In genomic region chr12:16877679-16878078, GRCm38 (mm10) we compare ENCODE assay signal across 14 mouse cellular contexts. TPM values are rescaled to one million over a fixed set of nuclear protein-coding genes. Genes with fewer than 3 reads are reported as not detected.
DNase-seq lines count a peak whose midpoint lies in the region; ATAC-seq and TF ChIP-seq lines count a peak whose summit lies in the region.
"Had no signal": no experiment of that assay in that cellular context is flagged by ENCODE, and none has a peak within 500 bp of the region (broad histone marks: within the 10 kb centered on the region; RNA-seq: fewer than 3 reads in every experiment).

No protein-coding gene starts in this region.

- H3K4me3 ChIP-seq in layer of hippocampus, adult 2 months: no peak overlapping the region
- H3K4me3 ChIP-seq in intestine, embryonic 16.5 days (ENCODE audit: low read length): no peak overlapping the region
- H3K4me3 ChIP-seq: hindbrain, embryonic 12.5 days; midbrain, embryonic 15.5 days had no signal

- no peaks in the 10 kb centered on the region for H3K9me3 ChIP-seq in intestine, embryonic 16.5 days (ENCODE audit: control insufficient read depth, low read length)
- H3K9me3 ChIP-seq: hindbrain, embryonic 12.5 days; midbrain, embryonic 15.5 days had no signal

- no peak overlapping the region for H3K4me2 ChIP-seq in intestine, embryonic 16.5 days (ENCODE audit: low read depth, low read length)
- H3K4me2 ChIP-seq: heart, embryonic 11.5 days; hindbrain, embryonic 12.5 days; midbrain, embryonic 15.5 days had no signal

- no peaks in the 10 kb centered on the region for H3K27me3 ChIP-seq in intestine, embryonic 16.5 days (replicated peaks; ENCODE audit: control insufficient read depth, insufficient read depth, low read length)
- H3K27me3 ChIP-seq: hindbrain, embryonic 12.5 days; midbrain, embryonic 15.5 days had no signal

- H3K4me1 ChIP-seq in intestine, embryonic 16.5 days (ENCODE audit: control insufficient read depth, insufficient read depth, low read length): peaks cover 35% of the 10 kb centered on the region
- H3K4me1 ChIP-seq: midbrain, embryonic 15.5 days had no signal

- peak overlapping the region; percentile 82 for H3K27ac ChIP-seq in layer of hippocampus, adult 2 months
- peak overlapping the region; percentile 52 for H3K27ac ChIP-seq in intestine, embryonic 16.5 days (ENCODE audit: low read length)
- H3K27ac ChIP-seq: hindbrain, embryonic 12.5 days; midbrain, embryonic 15.5 days had no signal

- ATAC-seq in intestine, embryonic 16.5 days: peak; percentile 53
- no peak for ATAC-seq in granulocyte monocyte progenitor cell, adult 5-6 weeks (replicated peaks; ENCODE audit: poor library complexity, severe bottlenecking)
- ATAC-seq: forebrain, embryonic 14.5 days; midbrain, embryonic 15.5 days had no signal

- DNase-seq in heart, adult 11 months: peak; percentile 83
- no peak for DNase-seq in heart, postnatal 14 days
- no peak for DNase-seq in layer of hippocampus, adult 2 months (ENCODE audit: low spot score in 2 of 2)
- no peak for DNase-seq in layer of hippocampus, postnatal 14 days (ENCODE audit: low spot score in 2 of 2)
- peak; percentile 14 for DNase-seq in A20 (ENCODE audit: low read depth, low spot score)
- DNase-seq in cerebellum, adult 8-10 months: no peak
- DNase-seq: cerebellum, adult 11-12 months; thymus, postnatal 4 days had no signal

- TF ChIP-seq CTCF in layer of hippocampus, adult 2 months (conservative IDR thresholded peaks at IDR 0.05): no peak

- WGBS in intestine, embryonic 16.5 days: 26% methylated on average over 1 of the region's 1 CpGs

- no peak overlapping the region for H3K9ac ChIP-seq in intestine, embryonic 16.5 days (ENCODE audit: low read depth, low read length)
- H3K9ac ChIP-seq: hindbrain, embryonic 12.5 days; midbrain, embryonic 15.5 days had no signal

- intact Hi-C loops in heart, postnatal 14 days (cut with DNase I): no loop called here

- no peaks in the 10 kb centered on the region for H3K36me3 ChIP-seq in intestine, embryonic 16.5 days (ENCODE audit: control insufficient read depth, insufficient read depth, low read length)
- H3K36me3 ChIP-seq: hindbrain, embryonic 12.5 days; midbrain, embryonic 15.5 days had no signal

RNA-seq across cellular contexts. Expression of gene Rock2, which starts 17.0 kb away (rescaled TPM):
- total RNA-seq in heart, postnatal 14 days (2021): 10 to 100 TPM; 83.6 to 87.4 TPM
- 100 to 1,000 TPM; 131 to 133 TPM for total RNA-seq in layer of hippocampus, adult 2 months (2021)
- 100 to 1,000 TPM in 1 of 2 experiments, 10 to 100 TPM in 1; 99.1 to 100 TPM for total RNA-seq in layer of hippocampus, postnatal 14 days (2021)
- 10.9 TPM in 2 replicates for polyA plus RNA-seq in intestine, embryonic 16.5 days (2015; fragmentation: Nextera tagmentation; extraction: Ambion mirVana)
- 43.1 and 49.4 TPM in 2 replicates for total RNA-seq in granulocyte monocyte progenitor cell, adult 5-6 weeks (2014; fragmentation: Nextera tagmentation)
- 65.1 and 65.9 TPM in 2 replicates for total RNA-seq in granulocyte monocyte progenitor cell, adult 5-6 weeks (2017)

Comparison
In these comparisons a context has a peak if more than half of its experiments do, and no peak if none do; other contexts are left out.
1. DNase-seq: peak in heart, adult 11 months (single experiment) and A20 (single experiment); none in heart, postnatal 14 days (0 of 2), layer of hippocampus, adult 2 months (0 of 2), layer of hippocampus, postnatal 14 days (0 of 2) and cerebellum, adult 8-10 months (single experiment).